Mouse (Mus musculus): ENCODE results near the gene Kctd3. TPM values are rescaled to one million over a fixed set of nuclear protein-coding genes. Genes with fewer than 3 reads are reported as not detected.

Kctd3 gene
- total RNA-seq, 2 experiments from 2014 or later: 22.2 to 23.4 TPM

DNA sequence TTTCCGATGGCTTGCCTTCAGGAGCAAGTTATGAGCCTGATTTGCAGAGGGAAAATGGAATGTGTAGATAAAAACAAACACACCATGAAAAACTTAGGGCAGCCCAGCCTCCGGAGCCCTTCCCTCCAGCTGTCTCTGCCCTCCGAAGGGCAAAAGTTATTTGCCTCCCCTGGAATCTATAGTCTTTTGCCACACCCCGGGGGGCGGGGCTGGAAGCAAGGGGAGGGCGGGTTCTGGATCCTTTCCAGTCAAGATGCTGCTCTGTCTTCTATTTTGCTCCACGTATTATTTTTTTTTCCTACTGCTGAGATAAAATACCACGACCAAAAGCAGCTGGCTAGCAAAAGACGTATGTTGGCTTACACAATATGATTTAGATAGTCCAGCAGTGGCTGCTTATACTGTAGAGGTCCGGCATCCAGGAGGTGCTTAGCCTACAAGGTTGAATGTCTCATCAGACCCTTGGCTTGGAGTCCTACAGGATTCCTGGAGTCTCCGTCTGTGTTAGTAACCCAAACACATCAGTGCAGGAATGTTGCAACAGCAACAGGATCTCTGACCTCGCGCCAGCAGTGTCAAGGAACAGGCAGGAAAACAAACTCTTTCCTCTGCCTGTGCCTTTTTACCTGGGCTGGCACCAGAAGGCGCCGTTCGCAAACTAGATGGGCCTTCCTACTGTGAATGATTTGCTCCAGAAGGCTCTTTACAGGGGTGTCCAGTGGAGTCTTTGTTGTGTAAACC lies 5.4 kb upstream of the Kctd3 start:
- intact Hi-C loops (cut with DNase I): no loop called here
- no peak for DNase-seq

DNA sequence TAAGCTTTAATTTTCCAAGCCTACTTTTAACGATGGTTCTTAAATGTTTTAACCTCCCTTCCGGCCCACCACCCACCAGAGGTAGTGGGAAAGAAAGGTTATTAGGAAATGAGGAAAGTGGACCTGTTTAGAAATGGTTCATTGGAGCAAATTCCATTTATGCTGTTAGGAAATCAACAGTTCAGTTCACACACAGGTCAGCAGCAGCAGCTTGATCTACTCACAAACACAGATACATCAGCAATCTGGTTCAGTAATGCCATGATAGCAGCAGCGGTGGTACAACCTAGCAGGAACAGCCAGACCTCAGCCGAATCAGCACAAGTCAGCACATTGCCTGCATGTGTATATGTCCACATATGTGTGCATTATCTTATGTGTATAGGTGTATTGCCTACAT lies 3.0 kb upstream of the Kctd3 start:
- no peak for DNase-seq
- intact Hi-C loops (cut with DNase I): no loop called here

DNA sequence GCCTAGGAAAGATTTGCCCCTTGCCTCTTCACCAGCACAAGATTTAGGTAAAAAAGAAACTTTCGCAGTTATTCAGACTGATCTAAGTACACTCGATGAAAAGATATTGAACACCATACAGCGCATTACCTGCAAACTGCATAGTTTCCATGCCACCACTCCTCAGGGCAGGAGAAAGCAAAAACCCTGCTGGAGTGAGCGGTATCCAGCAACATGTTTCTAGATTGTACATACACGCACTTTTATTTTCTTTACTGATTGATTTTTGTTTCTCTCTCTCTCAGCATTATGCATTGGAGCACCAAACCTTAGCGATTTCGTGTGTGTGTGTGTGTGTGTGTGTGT lies 311 bp upstream of the Kctd3 start:
- intact Hi-C loops (cut with DNase I): no loop called here
- DNase-seq: no peak

DNA sequence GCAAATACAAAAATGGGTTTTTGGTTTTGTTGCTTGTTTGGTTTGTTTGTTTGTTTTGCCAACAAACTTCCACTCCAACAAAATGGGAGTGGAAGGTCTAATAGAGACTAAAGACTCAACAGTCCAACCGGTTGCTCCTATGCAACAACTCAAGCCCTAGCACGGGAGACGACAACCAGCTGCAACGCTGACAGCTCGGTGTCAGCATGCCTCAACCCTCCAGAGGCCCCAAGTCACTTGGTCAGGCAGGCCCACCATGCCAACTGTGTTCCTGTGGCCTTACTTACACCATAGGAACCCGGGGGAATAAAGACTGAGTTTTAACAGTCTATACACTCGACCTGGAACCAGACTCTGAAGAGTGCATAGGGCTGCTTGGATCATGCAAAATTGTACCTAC lies 815 bp downstream of the Kctd3 start:
- intact Hi-C loops (cut with DNase I): no loop called here
- DNase-seq: no peak

DNA sequence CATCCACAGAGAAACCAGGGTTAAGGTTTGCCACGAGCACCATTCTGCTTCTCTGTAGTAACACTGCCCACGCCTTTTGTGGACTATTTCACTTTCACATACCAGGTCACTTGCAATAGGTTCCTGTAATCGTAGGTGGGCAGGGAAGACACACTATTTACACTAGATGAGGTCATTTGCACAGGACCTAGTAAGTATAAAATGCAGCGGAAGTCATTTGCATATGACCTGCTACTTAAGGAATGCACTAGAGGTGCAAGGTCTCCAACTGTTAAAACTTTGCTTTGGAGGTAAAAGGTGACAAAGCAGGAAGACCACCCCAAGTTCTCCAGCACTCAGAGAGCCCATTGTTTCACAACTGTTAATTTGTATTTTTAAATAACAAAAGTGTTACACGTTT lies 1.4 kb downstream of the Kctd3 start:
- DNase-seq: no peak
- intact Hi-C loops (cut with DNase I): no loop called here

DNA sequence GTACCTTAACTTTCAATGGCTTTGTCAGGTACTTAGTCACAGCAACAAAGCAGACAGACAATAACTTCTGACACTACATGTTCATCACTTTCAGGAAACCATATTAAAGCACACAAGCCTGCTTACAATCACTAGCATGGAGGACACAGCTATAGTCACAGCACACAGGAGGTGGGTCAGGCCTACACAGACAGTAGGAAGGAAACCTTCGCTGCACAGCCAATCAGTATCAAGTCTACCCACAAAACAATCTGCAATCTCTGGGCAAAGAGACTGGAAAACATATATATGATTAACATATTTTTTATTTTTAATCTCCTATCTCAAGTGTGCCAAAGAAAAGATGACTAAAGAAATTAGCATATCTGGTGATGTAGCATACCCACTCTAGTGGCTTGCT lies 2.9 kb downstream of the Kctd3 start:
- DNase-seq: no peak
- intact Hi-C loops (cut with DNase I): no loop called here

DNA sequence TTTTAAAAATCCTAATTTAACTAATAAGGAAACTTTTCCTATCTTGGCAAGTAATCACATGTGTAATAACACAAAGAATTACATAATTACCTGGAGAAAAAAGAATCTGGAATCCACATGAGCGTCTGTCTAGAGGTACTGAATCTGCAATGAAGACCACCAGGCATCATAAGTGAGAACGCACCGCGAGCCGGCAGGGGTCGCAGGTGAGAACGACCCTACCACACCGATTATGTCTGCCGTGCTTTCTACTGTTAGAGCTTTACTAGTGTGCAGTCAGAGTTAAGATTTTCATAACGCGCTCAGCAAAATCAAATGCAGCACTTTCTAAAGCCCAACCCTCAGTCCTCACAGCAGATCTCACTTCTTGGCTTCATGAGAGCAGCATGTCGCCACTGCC lies 5.8 kb downstream of the Kctd3 start:
- intact Hi-C loops (cut with DNase I): no loop called here
- DNase-seq: no peak

DNA sequence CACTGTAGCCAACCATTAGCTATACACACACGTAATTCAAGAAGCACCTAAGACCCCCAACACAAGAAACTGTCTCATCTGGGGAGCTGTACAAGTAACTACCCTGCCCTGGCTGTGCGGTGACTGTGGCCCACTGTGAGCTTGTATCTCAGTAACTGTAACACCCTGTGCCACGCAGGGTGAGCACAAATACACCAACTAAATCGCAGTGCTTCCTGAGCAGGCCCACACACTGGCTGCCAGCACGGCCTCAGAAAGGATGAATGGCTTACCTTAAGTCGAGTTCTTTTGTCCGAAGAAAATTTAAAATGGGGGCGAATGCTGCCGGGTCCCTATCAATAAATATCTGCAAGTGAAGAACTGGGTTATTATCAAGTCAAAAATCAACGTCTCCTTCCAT lies 7.7 kb downstream of the Kctd3 start:
- no peak for DNase-seq
- intact Hi-C loops (cut with DNase I): no loop called here

DNA sequence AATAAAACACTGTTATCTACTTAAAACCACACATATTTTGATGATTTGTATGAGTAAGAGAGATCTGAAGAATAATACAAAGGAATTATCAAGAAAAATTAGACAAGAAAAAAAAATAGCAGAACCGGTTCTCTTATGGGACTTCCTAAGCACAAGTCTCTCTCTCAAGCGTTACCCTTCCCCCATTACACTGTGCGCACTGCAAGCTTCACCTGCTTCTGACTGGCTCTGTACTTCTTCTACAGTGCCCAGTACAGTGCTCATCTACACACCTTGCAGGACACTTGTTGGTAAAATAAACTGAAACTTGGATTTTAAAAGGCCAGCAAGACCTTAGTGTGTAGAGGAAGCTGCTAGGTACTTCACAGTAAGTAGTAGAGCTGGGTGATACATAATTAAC lies 9.7 kb downstream of the Kctd3 start:
- DNase-seq: no peak
- intact Hi-C loops (cut with DNase I): no loop called here

DNA sequence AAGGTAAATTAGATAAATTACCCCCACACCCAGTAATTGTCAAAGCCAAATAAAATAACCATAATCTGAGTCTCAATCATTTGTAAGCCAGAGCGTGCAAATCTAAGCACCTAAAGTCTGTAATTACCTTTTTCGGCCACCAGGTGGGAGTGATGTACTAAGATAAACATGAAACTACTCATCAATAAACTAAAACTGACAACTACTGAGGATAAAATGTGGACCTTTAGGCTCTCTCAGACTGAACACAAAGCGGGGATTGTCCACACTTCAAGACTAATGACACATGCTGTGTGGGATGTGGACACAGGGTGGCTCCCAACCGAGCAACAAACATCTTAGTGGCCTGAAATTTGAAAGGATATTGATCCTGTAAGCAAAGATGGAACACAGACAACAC lies 14.4 kb downstream of the Kctd3 start:
- DNase-seq: peak; percentile 11 to 19
- intact Hi-C loops (cut with DNase I): no loop called here

DNA sequence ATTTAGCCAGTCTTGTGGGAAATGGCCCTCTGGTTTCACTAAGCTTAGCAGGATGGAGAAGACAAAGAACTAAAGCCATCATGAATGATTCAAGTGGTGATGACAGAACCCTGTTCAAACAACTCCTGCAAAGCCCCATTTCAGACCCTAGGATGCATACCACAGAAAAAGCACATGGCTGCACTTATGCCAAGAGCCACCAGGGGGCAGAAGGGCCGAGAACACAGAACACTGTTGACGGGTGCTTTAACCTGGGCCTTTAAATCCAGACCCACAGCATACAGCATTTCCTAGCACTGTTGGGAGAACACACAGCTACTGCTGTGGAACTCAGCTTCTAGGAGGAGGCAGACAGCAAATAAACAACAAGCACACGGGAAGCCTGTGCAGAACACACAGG lies 27.6 kb downstream of the Kctd3 start:
- DNase-seq: peak; percentile 47 to 66
- intact Hi-C loops (cut with DNase I): no loop called here

DNA sequence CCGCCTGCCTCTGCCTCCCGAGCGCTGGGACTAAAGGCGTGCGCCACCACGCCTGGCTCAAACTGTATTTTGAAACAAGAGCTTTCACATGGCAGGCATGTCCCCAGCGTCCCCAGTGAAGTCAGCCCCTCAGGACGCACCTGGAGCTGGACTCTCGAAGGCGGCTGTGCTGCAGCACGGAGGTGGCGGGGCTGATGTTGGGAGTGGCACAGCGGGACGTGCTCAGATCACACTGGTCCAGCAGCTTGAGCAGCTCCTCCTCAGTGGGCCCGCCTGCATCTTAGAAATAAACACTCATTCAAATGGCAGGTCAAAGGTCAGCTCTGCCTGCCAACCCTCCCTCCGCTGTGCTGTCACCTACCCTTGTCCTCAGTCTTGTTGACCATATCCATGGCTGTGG lies 33.7 kb downstream of the Kctd3 start:
- intact Hi-C loops (cut with DNase I): no loop called here
- DNase-seq: no peak

DNA sequence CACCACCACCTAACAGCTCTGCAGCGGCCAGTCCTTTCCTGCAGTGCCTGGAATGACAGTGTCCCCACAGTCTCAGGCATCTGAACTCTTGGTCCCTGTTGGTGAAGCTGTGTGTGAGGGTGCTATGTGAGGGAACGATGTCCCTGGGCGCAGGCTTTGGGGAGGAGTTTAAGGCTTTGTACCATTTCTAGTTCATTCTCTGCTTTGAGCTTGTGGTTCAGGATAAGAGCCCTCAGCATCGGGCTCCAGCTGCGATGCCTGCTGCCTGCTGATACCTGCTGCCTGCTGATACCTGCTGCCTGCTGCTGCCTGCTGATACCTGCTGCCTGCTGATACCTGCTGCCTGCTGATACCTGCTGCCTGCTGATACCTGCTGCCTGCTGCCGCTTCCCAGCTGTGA lies 34.6 kb downstream of the Kctd3 start:
- intact Hi-C loops (cut with DNase I): no loop called here
- DNase-seq: no peak

DNA sequence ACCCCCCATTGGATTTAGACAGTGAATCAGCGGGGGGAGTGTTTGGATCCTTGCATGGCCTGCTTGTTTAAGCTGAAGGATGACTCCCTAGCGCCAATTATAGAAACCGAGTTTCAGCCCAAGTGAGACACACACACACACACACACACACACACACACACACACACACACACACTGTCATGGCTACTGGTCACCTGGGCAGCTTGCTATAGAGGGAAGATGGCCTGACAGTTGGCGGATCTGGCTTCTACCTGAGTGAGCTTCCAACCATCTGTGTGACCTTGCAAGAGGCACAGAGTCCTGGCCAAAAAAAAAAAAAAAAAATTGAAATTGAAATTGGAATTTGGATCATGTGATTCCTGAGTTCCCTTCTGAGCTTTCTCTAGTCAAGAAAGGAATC lies 55.1 kb downstream of the Kctd3 start:
- intact Hi-C loops (cut with DNase I): no loop called here
- DNase-seq: no peak

DNA sequence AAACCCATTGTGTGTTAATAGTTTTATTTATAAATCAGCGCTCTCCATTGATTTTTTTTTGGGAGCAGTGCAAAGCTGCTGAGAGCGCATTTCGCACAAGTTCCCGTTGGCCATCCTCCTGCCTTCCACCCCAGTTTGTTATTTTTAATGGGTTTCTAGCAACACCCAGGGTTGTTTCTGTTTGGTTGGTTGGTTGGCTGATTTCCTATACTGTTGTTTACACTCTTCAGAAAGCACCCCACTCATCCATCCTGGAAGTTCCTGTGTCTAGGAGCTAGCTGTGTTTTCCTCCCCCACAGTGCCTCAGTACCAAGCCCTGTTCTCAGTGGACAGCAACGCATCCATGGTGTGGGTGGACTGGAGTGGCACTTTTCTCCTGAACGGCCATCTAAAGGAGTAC lies 56.5 kb downstream of the Kctd3 start:
- intact Hi-C loops (cut with DNase I): no loop called here

DNA sequence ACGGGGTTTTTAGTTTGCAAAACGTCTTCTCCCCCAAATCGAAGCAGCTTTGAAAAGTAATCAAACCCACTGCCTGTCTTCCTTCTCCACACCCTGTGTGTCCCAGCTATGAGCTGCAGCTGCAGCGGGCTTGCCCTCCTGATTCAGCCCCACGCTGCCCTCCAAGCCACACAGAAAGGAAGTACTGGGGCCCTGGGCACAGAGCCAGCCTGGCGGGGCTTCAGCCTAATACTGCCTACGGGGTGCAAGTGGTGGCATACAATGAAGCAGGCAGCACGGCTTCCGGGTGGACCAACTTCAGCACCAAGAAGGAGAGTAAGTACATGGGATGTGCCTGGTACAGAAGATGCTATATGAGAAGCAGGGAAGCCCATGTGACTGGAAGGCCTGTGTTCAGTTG lies 59.4 kb downstream of the Kctd3 start:
- no peak for DNase-seq
- intact Hi-C loops (cut with DNase I): no loop called here

More for the DNA sequence above, 56.5 kb downstream of the Kctd3 start:
- DNase-seq: no peak

DNA sequence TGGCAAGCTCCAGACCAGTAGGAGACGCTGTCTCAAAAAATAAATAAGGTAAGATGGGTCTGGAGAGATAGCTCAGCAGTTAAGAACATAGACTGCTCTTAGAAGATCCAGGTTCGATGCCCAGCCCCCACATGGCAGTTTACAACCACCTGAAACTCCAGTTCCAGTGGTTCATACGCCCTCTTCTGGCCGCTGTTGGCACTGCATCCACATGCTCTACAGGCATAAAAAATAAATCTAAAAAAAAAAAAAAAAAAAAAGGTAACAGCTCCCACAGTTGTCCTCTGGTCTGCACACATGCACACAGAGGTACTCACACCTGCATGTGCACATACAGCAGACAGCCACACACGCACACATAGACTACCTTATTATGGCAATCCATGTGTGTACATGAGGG lies 59.8 kb downstream of the Kctd3 start:
- intact Hi-C loops (cut with DNase I): no loop called here
- DNase-seq: no peak

DNA sequence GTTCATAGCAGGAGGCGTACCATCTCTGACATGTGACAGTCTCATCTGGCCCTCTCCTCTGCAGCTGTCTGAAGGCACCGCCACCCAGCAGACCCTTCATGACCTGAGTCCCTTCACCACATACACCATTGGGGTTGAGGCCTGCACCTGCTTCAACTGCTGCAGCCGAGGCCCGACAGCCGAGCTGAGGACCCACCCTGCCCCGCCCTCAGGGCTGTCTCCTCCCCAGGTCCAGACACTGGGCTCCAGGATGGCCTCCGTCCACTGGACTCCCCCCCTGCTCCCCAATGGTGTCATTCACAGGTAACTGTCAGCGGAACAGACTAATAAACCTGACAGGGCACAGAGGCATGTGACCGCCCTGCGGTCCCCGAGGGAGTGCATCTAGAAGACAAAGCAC lies 60.8 kb downstream of the Kctd3 start:
- DNase-seq: no peak
- intact Hi-C loops (cut with DNase I): no loop called here

DNA sequence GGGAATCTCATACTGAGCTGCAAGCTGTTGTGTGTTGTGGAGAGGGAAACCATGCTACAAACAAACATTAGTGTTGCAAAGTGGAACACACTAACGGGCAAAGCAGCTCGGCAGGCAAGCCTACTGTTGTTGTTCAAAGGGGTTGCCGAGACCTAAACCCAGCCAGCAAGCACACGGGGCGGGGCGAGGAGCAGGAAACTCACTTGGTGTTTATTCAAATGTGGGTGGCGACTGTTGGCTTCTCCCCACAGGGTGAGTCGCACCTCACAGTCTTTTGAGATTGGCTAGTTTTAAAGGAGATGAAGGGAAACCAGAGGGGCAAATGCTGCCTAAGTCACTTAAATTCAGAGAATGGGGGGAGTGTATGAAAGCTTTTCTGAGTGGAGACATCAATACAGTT lies 62.3 kb downstream of the Kctd3 start:
- intact Hi-C loops (cut with DNase I): no loop called here
- no peak for DNase-seq

DNA sequence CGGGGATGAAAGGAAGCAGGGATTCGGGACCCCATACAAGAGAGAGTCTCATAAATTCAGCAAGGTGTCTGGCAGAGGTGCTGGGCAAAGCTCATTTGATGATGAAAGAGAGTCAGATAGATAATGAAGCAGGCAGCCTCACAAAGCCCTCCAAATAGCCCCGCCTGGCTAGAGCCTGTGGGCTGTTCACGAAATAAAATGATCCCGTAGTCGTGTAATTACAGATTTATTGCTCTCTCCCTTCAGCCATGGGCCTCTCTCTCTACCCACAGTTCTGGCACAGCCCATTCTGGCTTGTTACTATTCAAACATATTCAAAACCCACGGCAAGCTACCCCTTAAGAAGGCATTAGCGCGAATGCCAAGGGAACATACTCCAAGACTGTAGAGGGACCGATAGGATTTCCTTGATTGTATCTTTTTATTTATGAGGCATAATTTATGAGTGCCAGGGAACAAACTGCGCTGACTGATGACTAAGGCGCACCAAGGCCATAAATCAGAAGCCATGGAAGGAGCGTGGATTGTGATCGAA lies 70.3 kb downstream of the Kctd3 start:
- intact Hi-C loops (cut with DNase I): no loop called here
- DNase-seq: no peak

Measured in heart, postnatal 36 days (tissue).